Mouse (Mus musculus) hindbrain, embryonic 14.5 days (tissue): Measurements from ENCODE around the gene Klf12. TPM values are rescaled to one million over a fixed set of nuclear protein-coding genes. Genes with fewer than 3 reads are reported as not detected.

Experiments
- ATAC-seq: fragments of 200-750 bp; cut with Nextera tagmentation; 2 replicates; pipeline ENCODE4 v1.8.0; 2017; ENCODE audit warnings: moderate number of reproducible peaks, mild to moderate bottlenecking, moderate TSS enrichment, moderate library complexity; ENCODE audit not compliant: low FRiP score
- DNase-seq: peaks from one replicate; pipeline ENCODE4 v3.0.0-alpha.2; 2015; ENCODE audit warnings: low spot score
- H3K27ac ChIP-seq: fragments of 300-500 bp; sonication (generic); 2 replicates; pipeline ENCODE4 v1.5.1; 2014; ENCODE audit warnings: mild to moderate bottlenecking, moderate library complexity
- H3K27me3 ChIP-seq: fragments of 300-500 bp; sonication (generic); 2 replicates; pipeline ENCODE4 v1.6.1; 2014; ENCODE audit warnings: mild to moderate bottlenecking, low read length, mixed read lengths; ENCODE audit not compliant: control insufficient read depth, insufficient read depth
- H3K36me3 ChIP-seq: fragments of 300-500 bp; sonication (generic); replicated peaks from 2 replicates; pipeline ENCODE4 v1.6.1; 2014; ENCODE audit not compliant: control insufficient read depth, insufficient read depth
- H3K4me1 ChIP-seq: fragments of 300-500 bp; sonication (generic); replicated peaks from 2 replicates; pipeline ENCODE4 v1.6.1; 2014; ENCODE audit warnings: antibody characterized with exemption, low read length, mixed read lengths; ENCODE audit not compliant: control insufficient read depth, insufficient read depth
- H3K4me2 ChIP-seq: fragments of 300-500 bp; sonication (generic); replicated peaks from 2 replicates; pipeline ENCODE4 v1.6.1; 2014; ENCODE audit warnings: mild to moderate bottlenecking, moderate library complexity
- H3K4me3 ChIP-seq: fragments of 300-500 bp; sonication (generic); replicated peaks from 2 replicates; pipeline ENCODE4 v1.5.1; 2014; ENCODE audit warnings: mild to moderate bottlenecking, low read length
- H3K9ac ChIP-seq: fragments of 300-500 bp; sonication (generic); 2 replicates; pipeline ENCODE4 v1.6.1; 2014
- H3K9me3 ChIP-seq: fragments of 300-500 bp; sonication (generic); 2 replicates; pipeline ENCODE4 v1.6.1; 2016; ENCODE audit warnings: low read length; ENCODE audit not compliant: control insufficient read depth
- WGBS: fragments of 180-500 bp; shearing (Covaris S2); extraction: QIAGEN DNeasy Blood & Tissue Kit; methylation state at CpG from one replicate; pipeline ENCODE4 v1.1.7; 2014; 5-methylcytosine and 5-hydroxymethylcytosine counted together
- polyA plus RNA-seq: library from polyadenylated mRNA; unstranded; fragments of >200 nt; fragmentation: Nextera tagmentation; extraction: Ambion mirVana; gene quantifications from 2 replicates; pipeline ENCODE4 v1.2.1, GENCODE M21; 2014

The Klf12 gene
- polyA plus RNA-seq, 1 experiment from 2014 or later, result 46.0 TPM

DNA sequence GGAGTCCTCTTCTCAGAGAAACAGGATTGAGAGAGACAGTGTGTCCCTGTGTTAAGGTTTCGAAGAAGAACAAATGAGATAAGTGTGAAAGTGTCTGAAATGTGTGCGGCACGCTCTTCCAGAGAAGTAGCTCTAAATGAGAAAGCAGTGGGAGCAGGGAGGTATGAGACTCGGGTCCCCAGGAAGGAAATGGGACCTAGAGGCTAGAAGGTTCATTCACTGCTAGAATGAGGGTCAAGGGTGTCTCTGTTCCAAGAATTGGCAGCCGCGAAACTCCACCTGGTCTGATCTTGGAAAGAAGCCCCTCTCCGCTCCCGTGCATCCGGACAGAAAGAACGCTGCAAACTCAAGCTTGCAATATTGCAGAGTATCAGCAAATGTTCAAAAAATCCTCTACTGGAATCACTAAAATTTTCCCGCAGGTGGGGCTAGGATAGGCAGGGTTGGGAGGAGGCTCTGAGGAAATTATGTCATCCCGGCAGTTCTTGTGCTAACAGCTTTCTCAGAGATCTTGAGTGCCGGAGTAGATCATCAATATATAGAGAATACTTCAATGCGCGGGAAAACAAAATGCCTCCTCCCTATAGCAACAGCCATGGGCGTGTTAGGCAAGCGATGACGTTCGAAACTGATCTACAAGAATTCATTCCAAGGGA is 2.2 kb upstream of the Klf12 start:
- Histone ChIP-seq H3K4me3 (peak overlapping the region; percentile 71), H3K27ac (peak overlapping the region; percentile 98), H3K9me3 (no peaks in the 10 kb centered on the region), H3K36me3 (no peaks in the 10 kb centered on the region), H3K4me1 (peaks cover 15% of the 10 kb centered on the region), H3K4me2 (peak overlapping the region; percentile 88), H3K27me3 (no peaks in the 10 kb centered on the region), H3K9ac (peak overlapping the region; percentile 82)
- peak; percentile 50 for DNase-seq
- ATAC-seq, result no peak
- WGBS, result 8% methylated on average over 19 of the region's 19 CpGs

DNA sequence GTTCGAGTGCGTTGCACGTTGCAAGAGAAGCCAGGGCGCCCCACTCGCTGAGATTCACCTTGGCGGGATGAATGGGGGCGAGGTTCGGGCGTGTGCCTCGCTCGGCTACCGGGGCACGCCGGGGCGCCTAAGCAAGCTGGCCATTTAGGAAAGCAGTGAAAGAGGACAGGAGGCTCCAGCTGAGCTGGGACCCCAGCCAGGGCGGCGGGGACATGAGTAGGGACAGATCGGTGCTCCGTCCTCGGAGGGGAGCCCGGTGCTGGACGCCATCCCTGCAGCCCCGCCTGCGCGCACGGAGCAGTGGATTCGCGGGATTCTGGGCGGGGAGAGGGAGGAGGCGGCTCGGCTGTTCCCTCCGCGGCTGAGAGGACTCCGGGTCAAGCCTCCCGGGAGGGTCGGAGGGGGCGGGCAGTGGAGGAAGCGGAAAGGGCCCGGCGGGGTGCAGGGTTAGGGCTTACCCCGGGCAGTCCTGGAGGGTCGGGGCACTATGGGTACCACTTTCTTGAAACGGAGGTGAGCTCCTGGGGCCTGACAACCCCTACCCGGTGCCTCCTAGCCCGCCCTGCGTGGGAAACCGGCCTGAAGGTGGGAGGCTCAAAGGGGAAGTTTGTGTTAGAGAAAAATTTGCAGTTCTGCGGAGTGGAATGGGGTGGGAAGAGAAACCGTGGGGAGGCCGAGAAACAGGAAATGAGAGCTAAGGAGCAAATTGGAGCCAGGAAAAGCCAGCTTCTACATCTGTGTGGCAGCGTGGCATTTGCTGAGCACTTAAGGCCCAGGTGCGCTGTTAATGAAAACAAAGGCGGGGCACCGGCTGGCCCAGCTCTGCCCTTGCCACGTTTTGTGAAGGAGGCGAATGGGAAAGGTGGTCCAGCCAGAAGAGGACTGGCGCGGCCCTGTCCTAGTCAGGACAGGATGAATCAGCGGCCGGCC is 1.4 kb upstream of the Klf12 start:
- peaks cover 19% of the 10 kb centered on the region for H3K4me1 ChIP-seq
- H3K4me2 ChIP-seq, result peak overlapping the region; percentile 88
- no peaks in the 10 kb centered on the region for H3K27me3 ChIP-seq
- DNase-seq (peak; percentile 66), ATAC-seq (peak; percentile 55)
- H3K9me3 ChIP-seq, result no peaks in the 10 kb centered on the region
- peak overlapping the region; percentile 98 for H3K27ac ChIP-seq
- H3K36me3 ChIP-seq, result no peaks in the 10 kb centered on the region
- H3K9ac ChIP-seq, result peak overlapping the region; percentile 82
- WGBS, result under 1% methylated on average over 60 of the region's 60 CpGs
- peak overlapping the region; percentile 71 for H3K4me3 ChIP-seq

DNA sequence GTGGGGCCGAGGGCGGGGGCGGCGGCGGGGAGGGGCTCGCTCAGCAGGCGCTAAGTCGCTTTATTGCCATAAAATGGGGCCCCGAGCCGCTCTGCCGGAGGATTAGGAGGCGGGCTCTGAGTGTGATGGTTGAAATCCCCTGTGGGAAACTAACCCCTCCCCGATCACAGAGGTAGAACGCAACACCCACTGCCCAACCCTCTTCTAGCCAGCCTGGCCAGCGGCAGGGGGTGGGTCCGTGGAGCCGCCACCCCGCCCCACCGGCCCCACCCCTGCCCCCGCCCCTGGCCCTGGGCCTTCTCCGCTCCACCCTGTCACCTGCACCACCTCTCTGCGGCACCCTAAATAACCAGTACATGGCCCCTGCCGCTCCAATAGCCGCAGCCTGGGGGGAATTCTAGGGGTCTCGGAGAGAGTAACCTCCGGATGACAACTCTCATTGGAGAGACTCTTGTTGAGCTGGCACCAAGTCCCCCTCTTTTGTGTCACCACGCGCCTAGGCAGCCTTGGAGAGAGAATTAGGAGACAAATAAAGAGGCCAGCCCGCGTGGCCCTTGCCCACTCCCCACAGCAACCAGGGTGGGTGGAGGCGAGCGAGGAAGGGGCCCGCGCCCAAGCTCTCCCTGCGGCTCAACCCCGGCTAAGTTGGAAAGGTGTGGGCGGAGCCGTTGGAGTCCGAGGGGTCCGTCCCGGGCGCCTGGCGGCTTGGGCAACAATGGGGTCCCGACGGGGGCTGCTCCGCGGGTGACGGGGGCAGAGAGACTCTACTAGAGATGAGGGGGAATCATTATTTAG is 579 bp upstream of the Klf12 start:
- ATAC-seq, result peak; percentile 86
- under 1% methylated on average over 47 of the region's 48 CpGs for WGBS

DNA sequence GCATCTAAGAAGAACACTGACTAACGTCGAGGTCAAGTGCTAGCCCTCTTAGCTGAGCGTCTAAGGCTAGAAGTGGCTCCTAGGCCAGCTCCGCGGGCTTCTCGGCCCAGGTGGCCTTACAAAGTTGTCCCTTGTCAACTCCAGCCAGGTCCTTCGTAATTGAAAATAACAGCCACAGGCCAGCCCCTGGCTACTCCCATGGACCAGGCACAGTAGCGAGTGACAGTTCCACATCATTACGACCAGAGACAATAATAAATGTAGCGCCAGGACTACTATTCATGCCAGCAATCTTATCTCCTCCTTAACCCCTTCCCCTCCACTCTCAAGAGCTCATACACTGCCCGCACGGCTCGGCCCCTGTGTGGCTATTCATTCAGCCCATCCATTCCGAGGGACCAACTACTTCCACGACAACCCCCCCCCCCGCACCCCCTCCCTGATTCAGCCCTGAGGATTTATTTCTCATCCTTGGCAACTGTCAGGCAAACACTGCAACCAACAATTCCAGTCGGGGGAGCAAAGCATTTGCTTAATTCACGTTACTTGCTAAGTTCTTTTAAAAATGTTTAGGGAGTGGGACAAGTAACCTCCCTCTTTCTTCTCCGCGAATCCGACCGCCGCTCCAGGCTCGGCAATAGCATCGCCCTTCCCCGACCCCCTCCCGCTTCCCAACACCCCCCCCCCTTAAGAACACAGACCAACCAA is 914 bp downstream of the Klf12 start:
- peak overlapping the region; percentile 82 for H3K9ac ChIP-seq
- ATAC-seq (no peak), DNase-seq (peak; percentile 63)
- peaks cover 19% of the 10 kb centered on the region for H3K4me1 ChIP-seq
- no peaks in the 10 kb centered on the region for H3K36me3 ChIP-seq
- no peaks in the 10 kb centered on the region for H3K27me3 ChIP-seq
- H3K4me3 ChIP-seq, result peak overlapping the region; percentile 71
- peak overlapping the region; percentile 88 for H3K4me2 ChIP-seq
- H3K9me3 ChIP-seq, result 0 out of 2 replicates have a peak, but pooled peaks cover 7% of the 10 kb centered on the region
- under 1% methylated on average over 27 of the region's 27 CpGs for WGBS
- H3K27ac ChIP-seq, result peak overlapping the region; percentile 98

More for the DNA sequence above, 579 bp upstream of the Klf12 start:
- H3K27ac ChIP-seq, result peak overlapping the region; percentile 98
- 0 out of 2 replicates have a peak, but pooled peaks cover under 1% of the 10 kb centered on the region for H3K9me3 ChIP-seq
- H3K36me3 ChIP-seq, result no peaks in the 10 kb centered on the region
- peaks cover 19% of the 10 kb centered on the region for H3K4me1 ChIP-seq
- H3K4me3 ChIP-seq, result peak overlapping the region; percentile 71
- H3K4me2 ChIP-seq, result peak overlapping the region; percentile 88
- DNase-seq, result peak; percentile 73
- H3K9ac ChIP-seq, result peak overlapping the region; percentile 82
- no peaks in the 10 kb centered on the region for H3K27me3 ChIP-seq

DNA sequence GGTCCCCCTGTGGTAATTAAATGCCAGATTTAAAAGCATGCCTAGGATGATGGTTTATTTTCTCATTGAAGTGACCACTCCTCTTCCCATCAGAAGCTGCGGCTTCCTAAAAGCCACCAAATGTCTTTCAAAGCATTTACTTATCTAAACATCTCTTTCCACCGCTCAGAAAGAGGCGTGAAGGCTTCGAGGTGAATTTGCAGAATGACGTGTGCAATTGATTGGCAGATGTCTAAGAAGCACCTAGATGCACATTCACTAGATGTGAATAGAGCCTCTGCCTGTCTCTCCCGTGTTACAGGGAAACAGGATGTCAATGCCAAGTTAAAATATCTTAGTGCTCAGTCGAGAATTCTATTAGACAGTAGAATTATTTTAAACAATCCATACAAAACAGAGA is 1.8 kb downstream of the Klf12 start:
- ATAC-seq (no peak), DNase-seq (peak; percentile 48)
- H3K27me3 ChIP-seq, result no peaks in the 10 kb centered on the region
- H3K9me3 ChIP-seq, result 0 out of 2 replicates have a peak, but pooled peaks cover 7% of the 10 kb centered on the region
- H3K4me3 ChIP-seq, result peak overlapping the region; percentile 71
- H3K4me2 ChIP-seq, result peak overlapping the region; percentile 88
- peak overlapping the region; percentile 98; the same call in 1 of the 2 replicates for H3K27ac ChIP-seq
- WGBS, result 11% methylated on average over 7 of the region's 7 CpGs
- H3K9ac ChIP-seq, result peak overlapping the region; percentile 82
- no peaks in the 10 kb centered on the region for H3K36me3 ChIP-seq
- peaks cover 19% of the 10 kb centered on the region for H3K4me1 ChIP-seq

DNA sequence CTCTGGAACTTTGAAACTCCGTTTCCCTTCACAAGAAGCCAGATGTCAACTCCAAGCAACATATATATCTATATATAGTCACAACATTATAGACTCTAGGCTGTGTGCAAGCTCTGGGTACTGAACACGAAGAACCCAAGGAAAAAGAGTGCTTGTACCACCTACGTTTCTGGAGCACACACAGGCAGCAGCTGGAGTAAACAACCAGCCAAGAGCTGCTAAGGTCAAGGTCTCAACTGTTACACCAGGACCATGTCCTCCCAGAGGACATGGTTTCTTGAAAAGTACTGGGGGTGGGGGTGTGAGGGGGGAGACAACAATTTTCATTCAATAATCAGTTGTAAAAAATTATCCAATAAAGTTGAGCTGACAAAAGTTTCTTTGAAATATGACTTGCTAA is 2.7 kb downstream of the Klf12 start:
- WGBS, result 51% methylated on average over 3 of the region's 3 CpGs
- no peaks in the 10 kb centered on the region for H3K36me3 ChIP-seq
- no peak for DNase-seq
- no peak overlapping the region; the same call in 1 of the 2 replicates for H3K4me3 ChIP-seq
- H3K27me3 ChIP-seq, result no peaks in the 10 kb centered on the region
- H3K27ac ChIP-seq, result no peak overlapping the region
- peak overlapping the region; percentile 25 for H3K9ac ChIP-seq
- H3K4me2 ChIP-seq, result peak overlapping the region; percentile 88
- no peak for ATAC-seq
- peaks cover 15% of the 10 kb centered on the region for H3K4me1 ChIP-seq
- 0 out of 2 replicates have a peak, but pooled peaks cover 7% of the 10 kb centered on the region for H3K9me3 ChIP-seq

DNA sequence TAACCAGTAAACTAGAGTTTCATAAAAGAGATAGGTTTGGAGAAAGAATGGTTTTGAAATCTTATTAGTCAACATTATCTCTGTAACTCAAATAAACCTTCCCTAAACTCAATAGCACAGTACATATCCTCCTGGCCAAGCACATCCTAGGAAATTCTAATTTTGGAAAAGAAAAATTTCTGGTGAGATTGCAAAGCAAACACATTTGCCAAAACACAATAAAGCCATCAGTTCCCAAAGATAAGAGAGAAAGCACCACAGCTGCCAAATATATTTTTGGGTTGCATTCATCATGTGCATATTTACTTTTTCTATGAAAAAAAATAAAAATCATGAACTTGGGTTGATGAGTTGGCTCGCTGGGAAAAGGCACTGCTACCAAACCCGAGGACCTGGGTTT is 10.3 kb downstream of the Klf12 start:
- Histone ChIP-seq H3K36me3 (no peaks in the 10 kb centered on the region), H3K4me1 (no peaks in the 10 kb centered on the region), H3K4me2 (no peak overlapping the region), H3K27me3 (no peaks in the 10 kb centered on the region), H3K9me3 (no peaks in the 10 kb centered on the region), H3K27ac (no peak overlapping the region), H3K4me3 (no peak overlapping the region), H3K9ac (no peak overlapping the region)
- no peak for DNase-seq
- no peak for ATAC-seq
- 96% methylated on average over 2 of the region's 2 CpGs for WGBS

DNA sequence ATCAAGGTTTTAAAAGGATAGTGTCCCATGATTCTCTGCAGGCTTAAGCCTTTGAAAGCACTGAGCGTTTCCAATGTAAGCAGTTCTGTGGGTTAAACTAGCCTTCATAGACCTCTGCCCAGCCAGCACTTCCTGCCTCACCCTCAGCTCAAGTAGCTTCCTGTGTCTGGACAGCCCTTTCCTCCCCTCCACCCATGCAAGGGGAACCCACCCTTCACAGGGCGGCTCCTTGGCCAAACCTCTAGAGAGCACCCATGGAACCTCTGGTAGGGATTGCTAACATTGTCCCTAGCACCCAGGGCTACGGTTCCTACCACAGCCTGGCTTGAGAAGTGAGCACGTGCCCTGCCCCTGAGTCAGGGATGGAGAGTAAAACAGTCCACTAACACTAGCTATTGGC is 23.9 kb downstream of the Klf12 start:
- Histone ChIP-seq H3K4me2 (no peak overlapping the region), H3K27ac (peak overlapping the region; percentile 32; the same call in 1 of the 2 replicates), H3K27me3 (no peaks in the 10 kb centered on the region), H3K9ac (no peak overlapping the region), H3K4me3 (no peak overlapping the region), H3K36me3 (no peaks in the 10 kb centered on the region), H3K9me3 (no peaks in the 10 kb centered on the region), H3K4me1 (0 out of 2 replicates have a peak, but pooled peaks cover 5% of the 10 kb centered on the region)
- no peak for DNase-seq
- no peak for ATAC-seq
- 79% methylated on average over 4 of the region's 4 CpGs for WGBS
